Mouse (Mus musculus) urinary bladder, adult 2 months (tissue): ENCODE measurements at regions not wholly inside any gene's neighbourhood (a gene's known extent, or its start where the extent isn't known, plus 50 kb on each side); places are given as distances from the start of the nearest gene placed in this dataset.
A peak's percentile ranks its signal among the peaks of the same experiment; 100 is the strongest.
"Not testable (repeated sequence)": the region's sequence is repeated elsewhere in the genome, so short reads cannot be mapped to it uniquely, and the experiment has no call there.

Source experiments
- DNase-seq: peaks from one replicate; pipeline ENCODE4 v3.0.0; 2022; ENCODE audit warnings: low spot score

DNA sequence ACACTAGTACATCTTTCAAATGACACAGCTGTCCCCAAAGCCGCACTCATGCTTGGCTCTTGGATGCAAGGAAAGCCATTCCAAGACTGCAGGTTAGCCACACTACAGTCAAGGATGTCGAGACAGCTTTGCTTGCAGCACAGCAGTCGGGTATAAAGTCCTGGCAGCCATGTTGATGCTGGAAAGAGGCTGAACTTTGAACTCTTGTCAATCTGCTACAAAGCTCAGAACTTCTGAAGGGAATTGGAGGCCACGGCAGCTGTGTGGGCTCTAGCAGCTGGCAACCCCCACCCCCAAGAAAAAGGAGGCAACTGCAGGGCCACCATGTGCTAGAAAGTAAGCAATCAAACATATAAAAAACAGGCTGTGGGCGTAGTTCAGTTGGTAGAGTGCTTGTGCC lies 90.0 kb upstream of the Zcchc2 start:
- DNase-seq: no peak

- DNase-seq: no peak
Observed at GRCm38 (mm10) chr1:105900920-105901319, 89.3 kb upstream of the Zcchc2 start.

DNA sequence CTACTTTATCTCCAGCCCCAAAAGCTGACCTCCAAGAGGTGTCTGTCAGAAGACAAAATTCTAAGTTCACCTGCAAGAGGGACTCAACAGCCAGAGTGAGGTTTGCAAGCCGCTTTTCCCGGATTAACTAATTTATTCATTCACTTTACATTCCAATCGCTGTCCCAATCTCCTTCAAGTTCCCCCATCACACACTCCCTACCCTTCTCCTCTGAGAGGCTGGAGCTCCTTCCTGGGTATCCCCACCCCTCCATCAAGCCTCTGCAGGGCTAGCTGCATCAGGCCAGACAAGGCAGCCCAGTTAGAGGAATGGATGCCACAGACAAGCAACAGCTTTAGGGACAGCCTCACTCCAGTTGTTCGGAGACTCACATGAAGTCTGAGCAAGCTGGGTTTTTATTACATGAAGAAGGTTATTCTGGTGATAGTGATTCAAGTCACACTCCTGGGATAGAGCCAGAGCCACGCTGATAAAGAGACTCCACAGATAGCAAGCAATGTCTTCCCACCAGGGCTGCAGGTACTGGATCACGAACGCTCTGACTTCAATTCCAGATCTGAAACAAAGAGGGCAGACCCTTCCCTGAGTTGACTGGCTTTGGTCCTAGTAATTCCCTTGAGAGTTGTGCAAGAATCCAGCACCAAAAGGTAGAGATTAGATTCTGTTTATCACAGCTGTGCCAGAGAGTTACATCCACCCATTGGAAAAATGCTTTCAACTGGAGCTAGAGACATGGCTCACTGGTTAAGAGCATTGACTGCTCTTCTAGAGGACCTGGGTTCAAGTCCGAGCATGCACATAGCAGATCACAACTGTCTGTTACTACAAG lies 86.7 kb upstream of the Zcchc2 start:
- DNase-seq: no peak

GRCm38 (mm10) chr1:105904737-105905136 lies 85.5 kb upstream of the Zcchc2 start:
- no peak for DNase-seq

- DNase-seq: no peak
Observed at GRCm38 (mm10) chr1:105905785-105906426, 84.3 kb upstream of the Zcchc2 start.

GRCm38 (mm10) chr1:105906427-105906798 lies 83.8 kb upstream of the Zcchc2 start:
- DNase-seq: peak; percentile 40

DNA sequence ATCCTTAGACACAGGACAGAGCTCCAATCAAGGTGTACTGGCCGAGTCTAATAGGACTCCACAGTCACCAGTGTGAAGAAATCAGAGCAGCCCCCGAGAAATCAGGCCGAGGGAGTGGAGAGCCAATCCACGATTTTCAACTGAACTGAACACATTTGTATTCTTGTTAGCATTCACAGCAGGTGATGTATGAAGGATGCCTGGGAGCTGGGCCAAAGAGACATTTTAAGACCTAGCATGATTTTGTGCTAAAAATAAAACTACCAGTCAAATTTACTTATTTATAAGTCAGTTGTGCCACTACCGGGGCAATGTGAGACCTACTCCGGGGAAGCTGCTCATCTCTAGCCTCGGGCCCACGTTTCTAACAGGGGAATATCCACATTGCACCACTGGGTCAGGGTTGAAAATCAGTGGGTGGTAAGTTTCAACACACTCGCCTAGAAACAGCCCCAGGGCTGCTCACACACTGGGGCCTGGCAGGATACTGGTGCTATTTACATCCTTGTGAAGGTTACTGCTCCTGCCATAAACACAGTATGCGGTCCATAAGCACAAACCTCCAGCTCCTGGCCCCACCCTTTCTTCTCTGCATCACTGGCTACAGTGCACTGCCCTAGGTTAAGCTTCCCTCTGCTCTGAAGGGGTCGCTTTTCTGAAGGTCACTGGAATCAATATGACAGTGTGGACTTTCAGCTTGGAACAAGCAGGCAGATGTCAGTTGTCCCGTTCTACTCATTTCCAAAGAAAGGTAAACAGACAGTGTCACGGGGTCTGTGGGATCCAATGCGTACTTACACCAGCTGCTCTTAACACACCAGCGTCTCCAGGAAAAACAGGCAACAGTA lies 82.0 kb upstream of the Zcchc2 start:
- no peak for DNase-seq

GRCm38 (mm10) chr1:105909121-105909520 lies 81.1 kb upstream of the Zcchc2 start:
- DNase-seq: no peak

DNA sequence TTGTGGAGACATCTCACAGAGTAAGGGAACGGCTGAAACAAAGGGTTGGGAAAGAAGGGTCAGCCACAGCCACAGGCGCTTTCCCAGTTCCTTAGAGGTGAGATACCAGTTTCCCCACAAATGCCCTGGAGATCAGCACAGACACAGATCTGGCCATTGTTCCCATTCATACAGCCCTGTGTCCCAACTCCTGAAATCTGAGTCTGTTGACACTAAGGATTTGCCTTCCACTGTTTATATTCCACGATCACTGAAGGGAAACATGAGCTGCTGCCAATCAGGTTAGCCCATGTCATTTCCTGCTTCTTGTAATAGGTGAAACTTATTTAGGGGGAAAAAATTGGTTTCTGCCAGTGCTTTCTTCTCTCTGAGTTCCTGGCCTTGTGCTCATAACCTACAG lies 78.5 kb upstream of the Zcchc2 start:
- DNase-seq: no peak

- DNase-seq: no peak
Observed at GRCm38 (mm10) chr1:105921842-105922241, 68.4 kb upstream of the Zcchc2 start.

- DNase-seq: no peak
Observed at GRCm38 (mm10) chr1:105922586-105922985, 67.6 kb upstream of the Zcchc2 start.

- no peak for DNase-seq
Observed at GRCm38 (mm10) chr1:105923001-105923400, 67.2 kb upstream of the Zcchc2 start.

DNA sequence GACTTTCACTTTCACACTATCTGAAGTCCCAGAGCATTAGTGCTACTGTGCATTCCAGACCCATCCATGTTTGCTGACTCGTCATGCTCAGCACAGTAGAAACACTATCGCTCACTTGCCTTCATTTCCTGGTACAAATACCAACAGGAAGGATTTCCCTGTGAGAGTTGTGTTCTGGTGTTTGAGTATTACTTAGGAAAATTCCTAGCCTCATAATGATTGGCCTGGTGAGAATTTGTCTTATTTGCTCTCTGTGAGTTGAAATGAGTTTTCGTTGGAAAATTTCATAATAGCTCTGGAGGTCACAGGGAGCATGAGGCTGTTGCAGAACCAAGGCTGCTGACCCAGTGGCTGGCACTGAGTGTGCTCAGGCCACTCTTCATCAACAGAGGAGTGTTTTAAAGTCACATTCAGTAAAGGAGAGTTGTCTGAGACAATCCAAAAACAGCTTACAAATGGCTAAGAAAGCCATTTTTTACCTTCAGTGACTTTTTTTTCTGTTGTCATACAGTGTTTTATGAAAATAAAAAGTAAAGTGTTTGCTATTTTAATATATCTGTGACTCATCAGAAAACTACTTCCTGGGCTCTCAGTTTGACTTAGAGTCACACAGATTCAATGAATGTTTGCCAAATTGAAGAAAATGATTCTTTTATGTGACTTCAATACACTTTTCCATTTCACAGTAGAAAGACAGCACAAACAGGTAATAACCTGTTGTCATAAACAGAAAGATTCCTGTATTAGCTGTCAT lies 64.4 kb upstream of the Zcchc2 start:
- DNase-seq: no peak

- DNase-seq: no peak
Observed at GRCm38 (mm10) chr1:105926871-105927270, 63.3 kb upstream of the Zcchc2 start.

GRCm38 (mm10) chr1:105930841-105931240 lies 59.4 kb upstream of the Zcchc2 start:
- no peak for DNase-seq

DNA sequence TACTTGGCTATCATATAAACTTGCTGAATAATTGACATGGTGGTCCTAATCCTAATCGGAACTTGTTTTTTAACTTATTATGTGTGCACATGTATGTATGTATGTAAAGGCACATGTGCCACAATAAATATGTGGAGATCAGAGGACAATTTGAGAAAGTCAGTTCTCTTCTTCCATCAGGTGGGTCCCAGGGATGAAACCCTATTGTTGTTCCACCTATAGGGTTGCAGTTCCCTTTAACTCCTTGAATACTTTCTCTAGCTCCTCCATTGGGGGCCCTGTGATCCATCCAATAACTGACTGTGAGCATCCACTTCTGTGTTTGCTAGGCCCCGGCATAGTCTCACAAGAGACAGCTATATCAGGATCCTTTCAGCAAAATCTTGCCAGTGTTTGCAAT lies 56.0 kb upstream of the Zcchc2 start:
- not testable (repeated sequence) for DNase-seq
